Mouse (Mus musculus): ENCODE data around the gene Cfb.
"Not testable (repeated sequence)": the region's sequence is repeated elsewhere in the genome, so short reads cannot be mapped to it uniquely, and the experiment has no call there.

- TF ChIP-seq CTCF (IDR thresholded peaks at IDR 0.05; ENCODE audit: low read depth, low read length); POLR2A (IDR thresholded peaks at IDR 0.05; ENCODE audit: extremely low read depth, insufficient read depth, low read length): not testable (repeated sequence)
These were observed 38.5 kb upstream of the Cfb start for GRCm38 (mm10) chr17:34900826-34901225.
